Mouse (Mus musculus): ENCODE data around the gene Ric8b. TPM values are rescaled to one million over a fixed set of nuclear protein-coding genes. Genes with fewer than 3 reads are reported as not detected.

The Ric8b gene
- polyA plus RNA-seq, 1 experiment, result 8.7 TPM

GRCm38 (mm10) chr10:84908471-84908870 is 8.9 kb upstream of the Ric8b start:
- H3ac ChIP-seq (ENCODE audit: control insufficient read depth, insufficient read length), result no peak overlapping the region
- no peaks in the 10 kb centered on the region for H3K27me3 ChIP-seq (ENCODE audit: control insufficient read depth, insufficient read depth, insufficient read length)
- no peak for TF ChIP-seq CEBPB (IDR thresholded peaks at IDR 0.05; ENCODE audit: insufficient read depth, poor library complexity, severe bottlenecking)
- no peak for TF ChIP-seq MYOG (IDR thresholded peaks at IDR 0.05; ENCODE audit: control insufficient read depth in 1 of 3, insufficient read depth in 1 of 3, insufficient read length in 2 of 3, low read depth in 2 of 3)
- no peak for TF ChIP-seq MYOD1 (IDR thresholded peaks at IDR 0.05; ENCODE audit: control insufficient read depth in 1 of 3, insufficient read length in 2 of 3, low read depth in 2 of 3)
- no peak for TF ChIP-seq TCF3 (IDR thresholded peaks at IDR 0.05; ENCODE audit: insufficient read length, low read depth)
- TF ChIP-seq POLR2AphosphoS2 (IDR thresholded peaks at IDR 0.05; ENCODE audit: insufficient read length, low read depth), result no peak
- no peak for TF ChIP-seq TCF12 (IDR thresholded peaks at IDR 0.05; ENCODE audit: insufficient read depth, poor library complexity, severe bottlenecking)
- TF ChIP-seq MAX (IDR thresholded peaks at IDR 0.05; ENCODE audit: low read depth), result no peak
- no peak for TF ChIP-seq SRF (IDR thresholded peaks at IDR 0.05; ENCODE audit: control insufficient read depth, insufficient read length, low read depth)
- no peak for TF ChIP-seq POLR2A (IDR thresholded peaks at IDR 0.05; ENCODE audit: insufficient read length, low read depth)
- TF ChIP-seq REST (IDR thresholded peaks at IDR 0.05; ENCODE audit: insufficient read depth, insufficient read length), result no peak
- TF ChIP-seq USF1 (IDR thresholded peaks at IDR 0.05; ENCODE audit: low read depth), result no peak
- TF ChIP-seq E2F4 (IDR thresholded peaks at IDR 0.05; ENCODE audit: insufficient read depth), result no peak
- no peaks in the 10 kb centered on the region for H3K36me3 ChIP-seq (ENCODE audit: control insufficient read depth, insufficient read depth)
- H3K4me3 ChIP-seq, result no peak overlapping the region
- H3K4me2 ChIP-seq (ENCODE audit: low read depth), result no peak overlapping the region
- no peaks in the 10 kb centered on the region for H3K79me2 ChIP-seq (ENCODE audit: control insufficient read depth, insufficient read depth)

- TF ChIP-seq MAX (IDR thresholded peaks at IDR 0.05; ENCODE audit: low read depth) (no peak), MYOD1 (IDR thresholded peaks at IDR 0.05; ENCODE audit: control insufficient read depth in 1 of 3, insufficient read length in 2 of 3, low read depth in 2 of 3) (no peak), TCF12 (IDR thresholded peaks at IDR 0.05; ENCODE audit: insufficient read depth, poor library complexity, severe bottlenecking) (no peak), MYOG (IDR thresholded peaks at IDR 0.05; ENCODE audit: control insufficient read depth in 1 of 3, insufficient read depth in 1 of 3, insufficient read length in 2 of 3, low read depth in 2 of 3) (no peak), POLR2AphosphoS2 (IDR thresholded peaks at IDR 0.05; ENCODE audit: insufficient read length, low read depth) (no peak), TCF3 (IDR thresholded peaks at IDR 0.05; ENCODE audit: insufficient read length, low read depth) (no peak), CEBPB (IDR thresholded peaks at IDR 0.05; ENCODE audit: insufficient read depth, poor library complexity, severe bottlenecking) (no peak), USF1 (IDR thresholded peaks at IDR 0.05; ENCODE audit: low read depth) (no peak), POLR2A (IDR thresholded peaks at IDR 0.05; ENCODE audit: insufficient read length, low read depth) (no peak), SRF (IDR thresholded peaks at IDR 0.05; ENCODE audit: control insufficient read depth, insufficient read length, low read depth) (no peak), REST (IDR thresholded peaks at IDR 0.05; ENCODE audit: insufficient read depth, insufficient read length) (no peak), E2F4 (IDR thresholded peaks at IDR 0.05; ENCODE audit: insufficient read depth) (no peak)
- H3ac ChIP-seq (ENCODE audit: control insufficient read depth, insufficient read length), result no peak overlapping the region
- H3K4me2 ChIP-seq (ENCODE audit: low read depth), result no peak overlapping the region
- H3K79me2 ChIP-seq (ENCODE audit: control insufficient read depth, insufficient read depth), result no peaks in the 10 kb centered on the region
- H3K36me3 ChIP-seq (ENCODE audit: control insufficient read depth, insufficient read depth), result no peaks in the 10 kb centered on the region
- no peak overlapping the region for H3K4me3 ChIP-seq
- H3K27me3 ChIP-seq (ENCODE audit: control insufficient read depth, insufficient read depth, insufficient read length), result no peaks in the 10 kb centered on the region
Observed at GRCm38 (mm10) chr10:84909021-84909801, 8.2 kb upstream of the Ric8b start.

- no peak overlapping the region for H3ac ChIP-seq (ENCODE audit: control insufficient read depth, insufficient read length)
- no peak for TF ChIP-seq MYOD1 (IDR thresholded peaks at IDR 0.05; ENCODE audit: control insufficient read depth in 1 of 3, insufficient read length in 2 of 3, low read depth in 2 of 3)
- no peaks in the 10 kb centered on the region for H3K27me3 ChIP-seq (ENCODE audit: control insufficient read depth, insufficient read depth, insufficient read length)
- H3K36me3 ChIP-seq (ENCODE audit: control insufficient read depth, insufficient read depth), result no peaks in the 10 kb centered on the region
- no peak overlapping the region for H3K4me2 ChIP-seq (ENCODE audit: low read depth)
- H3K4me3 ChIP-seq, result no peak overlapping the region
- no peaks in the 10 kb centered on the region for H3K79me2 ChIP-seq (ENCODE audit: control insufficient read depth, insufficient read depth)
Observed at GRCm38 (mm10) chr10:84910194-84910593, 7.2 kb upstream of the Ric8b start.

- no peak overlapping the region for H3K4me3 ChIP-seq
- H3ac ChIP-seq (ENCODE audit: control insufficient read depth, insufficient read length), result no peak overlapping the region
- no peaks in the 10 kb centered on the region for H3K36me3 ChIP-seq (ENCODE audit: control insufficient read depth, insufficient read depth)
- H3K4me2 ChIP-seq (ENCODE audit: low read depth), result no peak overlapping the region
- TF ChIP-seq POLR2A (IDR thresholded peaks at IDR 0.05; ENCODE audit: insufficient read length, low read depth) (no peak), SRF (IDR thresholded peaks at IDR 0.05; ENCODE audit: control insufficient read depth, insufficient read length, low read depth) (no peak), TCF12 (IDR thresholded peaks at IDR 0.05; ENCODE audit: insufficient read depth, poor library complexity, severe bottlenecking) (no peak), CEBPB (IDR thresholded peaks at IDR 0.05; ENCODE audit: insufficient read depth, poor library complexity, severe bottlenecking) (no peak), MYOG (IDR thresholded peaks at IDR 0.05; ENCODE audit: control insufficient read depth in 1 of 3, insufficient read depth in 1 of 3, insufficient read length in 2 of 3, low read depth in 2 of 3) (no peak), REST (IDR thresholded peaks at IDR 0.05; ENCODE audit: insufficient read depth, insufficient read length) (no peak), POLR2AphosphoS2 (IDR thresholded peaks at IDR 0.05; ENCODE audit: insufficient read length, low read depth) (no peak), USF1 (IDR thresholded peaks at IDR 0.05; ENCODE audit: low read depth) (no peak), E2F4 (IDR thresholded peaks at IDR 0.05; ENCODE audit: insufficient read depth) (no peak), TCF3 (IDR thresholded peaks at IDR 0.05; ENCODE audit: insufficient read length, low read depth) (no peak), MAX (IDR thresholded peaks at IDR 0.05; ENCODE audit: low read depth) (no peak), MYOD1 (IDR thresholded peaks at IDR 0.05; ENCODE audit: control insufficient read depth in 1 of 3, insufficient read length in 2 of 3, low read depth in 2 of 3) (no peak)
- no peaks in the 10 kb centered on the region for H3K79me2 ChIP-seq (ENCODE audit: control insufficient read depth, insufficient read depth)
- no peaks in the 10 kb centered on the region for H3K27me3 ChIP-seq (ENCODE audit: control insufficient read depth, insufficient read depth, insufficient read length)
Observed at GRCm38 (mm10) chr10:84910758-84911384, 6.5 kb upstream of the Ric8b start.
